30 mouse cellular contexts compared by ENCODE assay signal in genomic region chr3:89479055-89479454, GRCm38 (mm10). TPM values are rescaled to one million over a fixed set of nuclear protein-coding genes. Genes with fewer than 3 reads are reported as not detected.
"Had no signal": no experiment of that assay in that cellular context is flagged by ENCODE, and none has a peak within 500 bp of the region (broad histone marks: within the 10 kb centered on the region; RNA-seq: fewer than 3 reads in every experiment).

No protein-coding gene starts in this region.

- H3K9ac ChIP-seq: embryonic facial prominence, embryonic 12.5 days; embryonic facial prominence, embryonic 13.5 days; embryonic facial prominence, embryonic 15.5 days; forebrain, embryonic 12.5 days; forebrain, embryonic 15.5 days; forebrain, postnatal 0 days had no signal

- H3K4me1 ChIP-seq: embryonic facial prominence, embryonic 10.5 days; embryonic facial prominence, embryonic 12.5 days; embryonic facial prominence, embryonic 13.5 days; embryonic facial prominence, embryonic 15.5 days; forebrain, embryonic 10.5 days; forebrain, embryonic 12.5 days; forebrain, embryonic 13.5 days; forebrain, embryonic 15.5 days had no signal

- H3K36me3 ChIP-seq: embryonic facial prominence, embryonic 10.5 days; embryonic facial prominence, embryonic 12.5 days; embryonic facial prominence, embryonic 13.5 days; embryonic facial prominence, embryonic 15.5 days; forebrain, embryonic 10.5 days; forebrain, embryonic 12.5 days; forebrain, embryonic 15.5 days had no signal

- H3K4me3 ChIP-seq: embryonic facial prominence, embryonic 10.5 days; embryonic facial prominence, embryonic 12.5 days; embryonic facial prominence, embryonic 13.5 days; embryonic facial prominence, embryonic 15.5 days; erythroblast, embryonic 14.5 days; forebrain, embryonic 10.5 days; forebrain, embryonic 12.5 days; forebrain, embryonic 13.5 days; forebrain, embryonic 15.5 days; gastrocnemius, adult 2 months; heart, adult 2 months had no signal

- DNase-seq: cerebellum, adult 8-10 months; cerebellum, adult 9-10 months; cerebellum, adult 9-11 months; cerebellum, postnatal 10 days; cerebellum, postnatal 14 days; cerebellum, postnatal 25 days; cerebellum, postnatal 36 days; embryo, embryonic 11 days; forebrain, postnatal 0 days; gastrocnemius, adult 2 months; gastrocnemius, postnatal 10 days; gastrocnemius, postnatal 14 days; gastrocnemius, postnatal 25 days; gastrocnemius, postnatal 36 days; heart, adult 11 months; heart, adult 18-20 months; heart, adult 2 months had no signal

- H3K27me3 ChIP-seq: embryonic facial prominence, embryonic 12.5 days; embryonic facial prominence, embryonic 13.5 days; embryonic facial prominence, embryonic 15.5 days; forebrain, embryonic 12.5 days; forebrain, embryonic 13.5 days; forebrain, embryonic 15.5 days had no signal

- H3K4me2 ChIP-seq: embryonic facial prominence, embryonic 12.5 days; embryonic facial prominence, embryonic 13.5 days; embryonic facial prominence, embryonic 15.5 days; forebrain, embryonic 12.5 days; forebrain, embryonic 13.5 days; forebrain, embryonic 15.5 days had no signal

- H3K9me3 ChIP-seq: embryonic facial prominence, embryonic 10.5 days; embryonic facial prominence, embryonic 12.5 days; embryonic facial prominence, embryonic 13.5 days; embryonic facial prominence, embryonic 15.5 days; forebrain, embryonic 10.5 days; forebrain, embryonic 12.5 days; forebrain, embryonic 13.5 days; forebrain, embryonic 15.5 days had no signal

- ATAC-seq: forebrain, embryonic 13.5 days; forebrain, embryonic 14.5 days; forebrain, embryonic 15.5 days; forebrain, embryonic 16.5 days; forebrain, postnatal 0 days had no signal

- H3K27ac ChIP-seq: embryonic facial prominence, embryonic 10.5 days; embryonic facial prominence, embryonic 12.5 days; embryonic facial prominence, embryonic 13.5 days; embryonic facial prominence, embryonic 15.5 days; forebrain, embryonic 10.5 days; forebrain, embryonic 12.5 days; forebrain, embryonic 13.5 days; forebrain, embryonic 15.5 days; gastrocnemius, adult 2 months; heart, adult 2 months had no signal

RNA-seq across cellular contexts. Expression of gene Kcnn3, which starts 40.9 kb away (rescaled TPM):
- total RNA-seq: common myeloid progenitor, adult 5-6 weeks; granulocyte monocyte progenitor cell, adult 5-6 weeks had no signal
